Mouse (Mus musculus) 3T3-L1 (cell line): ENCODE measurements at regions not wholly inside any gene's neighbourhood (a gene's known extent, or its start where the extent isn't known, plus 50 kb on each side); places are given as distances from the start of the nearest gene placed in this dataset.

ENCODE experiments used
- DNase-seq: peaks from one replicate; pipeline ENCODE4 v3.0.0-alpha.2; 2015; ENCODE audit warnings: low read depth, low spot score

DNA sequence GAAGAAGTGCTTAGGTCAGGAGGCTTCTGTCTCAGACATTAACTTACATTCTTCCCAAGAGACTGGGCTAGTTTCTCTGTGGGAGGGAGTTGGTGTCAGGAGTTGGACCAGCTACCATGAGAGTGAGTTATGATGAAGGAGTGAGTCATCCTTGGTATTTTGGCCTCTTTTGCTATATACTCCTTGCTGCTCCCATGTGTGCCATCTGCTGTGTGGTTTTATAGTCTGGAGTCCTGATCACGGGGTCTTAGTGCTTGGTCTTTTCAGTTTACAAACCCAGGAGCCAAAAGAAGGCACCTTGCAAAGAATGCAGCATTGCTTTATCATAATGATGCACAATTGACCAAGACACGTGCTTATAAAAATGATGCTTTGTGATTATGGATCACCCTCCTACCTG, 56.6 kb downstream of the Zfp503 start:
- peak; percentile 95 for DNase-seq

DNA sequence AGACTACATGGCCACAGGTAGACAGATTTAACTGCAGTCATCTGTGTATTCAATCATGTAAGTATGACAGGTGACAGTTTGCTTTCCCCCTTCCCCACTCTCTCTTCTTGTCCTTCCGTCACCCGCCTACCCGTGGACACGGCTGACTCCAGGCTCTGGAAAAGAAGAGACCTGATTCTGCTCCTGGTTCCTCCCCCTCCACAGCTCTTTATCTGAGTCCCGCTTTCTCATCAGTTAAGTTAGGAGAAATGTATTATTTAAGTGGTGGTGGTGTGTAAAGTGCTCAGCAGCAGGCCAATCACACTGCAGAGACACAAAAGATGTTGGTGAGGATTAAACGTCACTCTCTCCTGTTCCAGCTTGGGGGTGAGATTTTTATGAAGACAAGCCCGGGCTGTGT, 57.5 kb downstream of the Zfp503 start:
- DNase-seq: no peak

DNA sequence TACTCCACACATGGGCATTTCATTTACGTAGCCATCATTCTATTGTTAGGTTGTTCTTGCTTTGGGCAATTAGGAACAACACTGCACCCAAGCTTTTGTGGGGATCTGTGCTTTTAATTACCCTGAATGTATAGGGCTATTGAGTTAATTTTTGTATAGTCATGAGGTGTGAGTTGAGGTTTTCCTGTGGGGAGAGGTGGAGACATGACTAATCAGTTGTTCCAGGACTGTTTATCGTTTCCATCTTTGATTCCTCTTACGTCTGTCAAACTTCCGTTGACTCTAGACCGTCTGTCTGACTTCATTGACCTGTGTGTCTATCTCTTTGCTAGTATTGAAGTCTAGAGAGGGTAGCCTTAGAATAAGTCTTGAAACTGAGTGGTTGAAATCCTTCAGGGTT, 60.4 kb downstream of the Zfp503 start:
- DNase-seq: no peak

DNA sequence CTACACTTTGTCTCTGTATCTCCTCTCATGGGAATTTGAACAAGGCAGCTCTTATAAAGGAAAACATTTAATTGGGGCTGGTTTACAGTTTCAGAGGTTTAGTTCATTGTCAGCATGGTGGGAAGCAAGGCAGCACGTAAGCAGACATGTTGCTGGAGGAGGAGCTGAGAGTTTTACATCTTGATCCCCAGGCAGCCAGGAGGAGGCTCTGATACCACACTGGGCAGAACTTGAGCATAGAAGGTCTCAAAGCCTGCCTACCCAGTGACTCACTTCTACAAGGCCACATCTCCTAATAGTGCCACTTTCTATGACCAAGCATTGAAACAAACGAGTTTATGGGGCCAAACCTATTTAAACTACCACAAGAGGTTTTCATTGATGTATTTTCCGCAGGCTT, 67.9 kb upstream of the Comtd1 start:
- DNase-seq: no peak

DNA sequence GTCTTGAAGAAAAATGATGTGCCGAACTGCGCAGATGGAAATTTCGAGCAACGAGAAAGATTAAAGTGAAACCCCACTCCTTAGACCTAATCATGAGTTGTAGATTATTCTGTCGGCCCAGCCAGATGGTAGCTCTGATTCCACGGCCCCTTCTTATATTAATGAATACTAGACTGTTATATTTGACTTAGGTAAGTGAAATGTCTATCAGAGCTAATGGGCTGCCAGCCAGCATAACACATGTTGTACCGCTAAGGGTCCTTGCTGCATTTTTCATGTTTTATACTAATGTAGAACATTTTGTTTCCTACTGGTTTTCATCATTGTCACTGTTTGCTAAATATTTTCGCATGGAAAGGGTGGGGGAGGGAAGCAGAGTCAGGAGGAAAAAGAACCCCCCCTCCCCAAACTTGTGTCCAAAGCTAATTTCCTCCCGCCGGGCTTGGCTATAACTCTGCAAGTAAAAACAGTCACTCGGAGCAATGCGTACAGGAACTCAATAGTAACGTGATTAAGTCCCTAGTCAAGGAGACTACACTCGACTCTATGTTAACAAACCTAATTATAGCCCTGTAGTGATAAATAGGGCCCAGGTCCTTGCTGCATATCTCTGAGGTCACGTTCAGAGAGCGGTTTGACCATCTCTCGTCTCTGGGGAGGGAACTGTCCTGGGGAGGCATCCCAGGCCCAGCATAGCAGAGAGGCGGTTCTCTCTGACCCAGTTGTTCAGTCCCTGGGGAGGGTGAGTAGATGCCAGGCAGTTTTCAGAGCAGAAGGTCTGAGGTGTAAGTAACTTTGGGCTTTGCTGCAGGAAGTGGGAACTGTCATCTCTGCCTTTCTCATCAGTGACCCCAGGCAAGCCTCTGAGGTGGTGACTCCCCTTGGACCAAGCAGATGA, 56.0 kb upstream of the Comtd1 start:
- DNase-seq: no peak

- peak; percentile 90 for DNase-seq
Measured at GRCm38 (mm10) chr14:21903562-21904497, 55.1 kb upstream of the Comtd1 start.

- no peak for DNase-seq
Measured at GRCm38 (mm10) chr14:21902856-21903255, 54.1 kb upstream of the Comtd1 start.

DNA sequence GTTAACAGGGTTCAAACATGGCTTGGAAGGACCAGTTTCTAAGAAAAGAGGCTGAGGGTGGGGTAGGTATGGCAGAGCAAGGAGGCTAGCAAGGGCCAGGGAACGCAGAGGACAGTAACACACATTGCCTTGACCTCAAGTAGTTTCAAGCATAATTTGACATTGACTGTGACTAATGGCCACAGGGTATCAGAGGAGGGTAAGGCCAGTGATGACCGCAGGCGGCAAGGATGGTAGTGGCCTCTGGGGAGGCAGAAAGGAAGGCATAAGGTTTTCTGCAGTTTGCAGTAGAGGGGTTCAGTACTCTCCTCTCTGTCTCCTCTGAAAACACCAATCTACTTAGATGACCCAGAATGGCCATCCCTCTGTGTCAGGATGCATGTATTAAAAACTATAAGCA, 53.7 kb upstream of the Comtd1 start:
- DNase-seq: no peak

DNA sequence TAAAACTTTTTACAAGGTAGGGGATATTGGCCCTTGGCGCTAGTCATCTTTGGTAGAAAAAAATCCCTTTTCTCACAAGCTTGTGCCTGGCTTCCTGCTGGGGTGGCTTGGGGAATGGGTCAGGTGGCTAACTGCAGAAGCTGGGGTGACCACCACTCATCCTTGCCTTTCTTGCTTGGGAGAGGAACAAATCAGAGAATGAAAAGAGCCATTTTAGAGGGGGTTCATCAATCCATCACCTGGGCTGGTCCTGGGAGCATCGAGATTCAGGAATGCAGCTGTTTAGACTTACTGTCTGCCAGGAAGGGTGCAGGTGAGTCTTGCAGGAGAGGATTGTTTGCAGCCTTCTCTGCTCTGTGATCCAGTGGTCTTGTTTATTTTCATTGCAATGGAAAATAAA, 52.2 kb upstream of the Comtd1 start:
- no peak for DNase-seq

DNA sequence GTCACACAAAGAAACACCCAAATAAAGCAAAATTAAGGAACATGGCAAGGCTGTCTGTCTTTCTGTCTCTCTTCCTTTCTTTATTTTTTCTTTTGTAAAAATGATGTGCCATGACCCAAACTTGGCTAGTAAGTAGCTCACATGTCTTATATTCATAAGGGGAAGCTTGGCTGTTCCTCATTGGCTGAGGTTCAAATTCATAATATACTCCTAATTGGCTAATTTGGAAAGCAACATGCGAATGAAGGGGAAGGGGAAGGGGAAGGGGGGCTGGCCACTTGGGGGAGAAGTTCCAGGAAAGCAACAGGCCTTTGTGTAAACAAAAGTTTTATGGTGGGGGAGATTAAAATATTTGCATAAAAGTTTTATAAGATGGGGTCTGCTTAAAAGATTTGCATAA, 51.7 kb upstream of the Comtd1 start:
- DNase-seq: no peak
